Mouse (Mus musculus): ENCODE measurements around the gene Myzap. TPM values are rescaled to one million over a fixed set of nuclear protein-coding genes. Genes with fewer than 3 reads are reported as not detected.

Gene Myzap
- polyA plus RNA-seq (2015; fragmentation: Nextera tagmentation; extraction: Ambion mirVana), result 14.5 and 17.3 TPM in 2 replicates

DNA sequence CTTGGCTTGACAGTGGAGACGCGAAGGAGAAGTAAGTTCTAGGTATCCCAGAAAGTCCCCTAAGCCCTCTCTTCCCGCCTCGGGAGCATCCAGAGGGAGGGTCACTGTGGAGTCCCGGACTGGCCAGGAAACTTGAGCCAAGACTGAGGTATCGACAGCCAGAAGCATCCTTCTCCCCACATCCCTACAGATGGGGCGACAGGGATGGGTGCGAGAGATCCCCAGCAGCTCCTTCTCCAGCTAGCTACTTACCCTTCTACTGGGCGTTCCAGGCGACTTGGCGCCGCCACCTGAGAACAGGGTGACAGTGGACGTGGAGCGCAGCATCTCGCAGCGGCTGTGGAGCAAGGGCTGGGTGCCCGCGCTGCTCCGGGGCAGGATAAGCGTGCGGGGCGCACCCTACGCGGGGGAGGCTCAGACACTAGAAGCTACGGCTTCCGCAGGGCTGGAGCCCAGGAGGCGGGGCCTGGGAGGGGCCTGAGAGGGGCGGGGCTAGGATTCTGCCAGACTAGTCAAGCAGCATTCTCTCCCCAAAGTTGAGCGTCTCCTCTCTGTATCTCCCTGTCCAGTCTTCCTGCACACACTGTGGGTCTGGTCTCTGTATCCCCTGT, at the start of gene Myzap:
Gene Myzap (minus strand): TSS at position 423 of the 611 bp plus-strand sequence.
- Histone ChIP-seq H3K36me3 (no peaks in the 10 kb centered on the region), H3K9me3 (replicated peaks) (no peaks in the 10 kb centered on the region), H3K4me1 (peaks cover 41% of the 10 kb centered on the region), H3K27me3 (0 out of 2 replicates have a peak, but pooled peaks cover 6% of the 10 kb centered on the region), H3K27ac (peak within 1 kb of the TSS; percentile 51; the same call in 1 of the 2 replicates), H3K9ac (peak within 1 kb of the TSS; percentile 57), H3K4me2 (peak within 1 kb of the TSS; percentile 88), H3K4me3 (replicated peaks) (peak within 1 kb of the TSS; percentile 65)
- WGBS, result 2% methylated on average over 29 of the region's 29 CpGs
- peak; percentile 94 for ATAC-seq (replicated peaks; ENCODE audit: low FRiP score)

DNA sequence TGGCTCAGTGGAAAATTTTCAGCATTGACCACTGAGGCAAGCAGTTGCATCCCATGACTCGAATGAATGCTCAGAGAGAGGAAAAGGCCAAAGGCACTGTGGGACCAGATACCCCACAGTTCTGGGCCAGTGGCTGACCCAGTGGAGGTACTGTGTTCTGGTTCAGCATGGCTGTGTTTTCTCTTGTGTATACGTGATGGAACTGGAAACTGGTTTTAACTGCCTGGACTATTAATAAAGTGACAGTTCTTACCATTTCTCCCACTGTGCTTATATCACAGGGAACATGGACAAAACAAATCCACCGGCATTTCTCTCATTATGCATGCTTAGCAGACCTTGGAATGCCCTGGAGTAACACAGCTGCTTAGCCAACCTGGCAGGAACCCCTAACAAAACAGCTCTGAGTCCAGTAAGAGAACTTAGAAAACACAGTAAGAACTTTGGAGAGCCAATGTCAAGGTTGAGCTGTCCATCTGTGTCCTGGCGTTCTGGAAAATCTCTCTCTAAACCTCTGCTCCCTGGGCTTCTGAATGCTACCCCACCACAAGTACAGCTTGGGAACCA, 48.3 kb upstream of the Myzap start:
- Histone ChIP-seq H3K4me3 (replicated peaks) (no peak overlapping the region), H3K9me3 (replicated peaks) (no peaks in the 10 kb centered on the region; the same call in 1 of the 2 replicates), H3K36me3 (peaks cover 55% of the 10 kb centered on the region), H3K4me2 (no peak overlapping the region), H3K9ac (no peak overlapping the region), H3K27me3 (no peaks in the 10 kb centered on the region), H3K27ac (peak overlapping the region; percentile 64), H3K4me1 (peaks cover 27% of the 10 kb centered on the region)
- 71% methylated on average over 4 of the region's 4 CpGs for WGBS
- no peak for ATAC-seq (replicated peaks; ENCODE audit: low FRiP score)

DNA sequence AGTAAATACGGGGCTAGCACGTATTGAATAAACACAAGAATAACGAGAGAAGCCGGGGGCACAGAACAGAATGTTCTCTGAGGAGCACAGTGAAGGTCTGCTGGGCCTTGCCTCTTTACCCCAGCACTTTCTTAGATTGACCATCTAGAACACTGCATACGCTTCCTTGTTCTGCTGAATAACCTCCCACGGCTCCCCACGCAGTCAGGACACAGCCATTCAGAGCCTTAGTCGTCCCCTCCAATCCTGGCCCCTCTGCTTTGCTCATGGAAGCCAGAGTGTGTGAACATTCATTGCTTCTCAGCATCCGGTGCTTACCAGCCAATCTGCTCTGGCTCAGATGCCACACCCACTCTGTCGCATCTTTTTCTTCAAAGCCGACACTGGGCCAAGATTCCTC, 46.0 kb upstream of the Myzap start:
- Histone ChIP-seq H3K36me3 (peaks cover 48% of the 10 kb centered on the region), H3K4me1 (peaks cover 29% of the 10 kb centered on the region), H3K27me3 (no peaks in the 10 kb centered on the region), H3K9me3 (replicated peaks) (no peaks in the 10 kb centered on the region; the same call in 1 of the 2 replicates), H3K4me2 (no peak overlapping the region), H3K9ac (no peak overlapping the region), H3K27ac (no peak overlapping the region), H3K4me3 (replicated peaks) (no peak overlapping the region)
- ATAC-seq (replicated peaks; ENCODE audit: low FRiP score), result no peak
- 71% methylated on average over 11 of the region's 11 CpGs for WGBS

DNA sequence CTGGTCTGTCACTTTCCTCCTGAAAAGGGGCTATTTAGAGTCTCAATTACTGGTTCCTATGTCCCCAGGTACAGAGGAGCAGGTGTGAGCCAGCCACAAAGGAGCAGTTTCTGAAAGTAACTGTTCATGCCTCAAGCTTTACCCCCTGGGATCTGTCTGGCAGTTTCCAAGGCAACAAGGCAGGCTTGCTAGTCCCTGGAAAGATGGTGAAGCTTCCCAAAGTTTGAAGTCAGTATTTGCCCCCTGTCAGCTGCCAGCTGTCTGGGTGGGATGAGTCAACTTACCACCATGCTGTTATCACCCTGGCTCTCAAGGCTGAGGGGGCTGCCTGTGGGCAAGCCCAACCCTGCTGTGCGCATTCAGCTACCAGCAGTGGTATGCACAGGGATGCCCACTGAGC, 44.7 kb upstream of the Myzap start:
- 84% methylated on average over 1 of the region's 1 CpGs for WGBS
- Histone ChIP-seq H3K27ac (0 out of 2 replicates have a peak overlapping the region, but pooled peaks have one; percentile 72), H3K9me3 (replicated peaks) (no peaks in the 10 kb centered on the region), H3K4me1 (peaks cover 29% of the 10 kb centered on the region), H3K9ac (no peak overlapping the region), H3K4me2 (no peak overlapping the region), H3K36me3 (peaks cover 45% of the 10 kb centered on the region), H3K4me3 (replicated peaks) (no peak overlapping the region), H3K27me3 (no peaks in the 10 kb centered on the region)
- no peak for ATAC-seq (replicated peaks; ENCODE audit: low FRiP score)

DNA sequence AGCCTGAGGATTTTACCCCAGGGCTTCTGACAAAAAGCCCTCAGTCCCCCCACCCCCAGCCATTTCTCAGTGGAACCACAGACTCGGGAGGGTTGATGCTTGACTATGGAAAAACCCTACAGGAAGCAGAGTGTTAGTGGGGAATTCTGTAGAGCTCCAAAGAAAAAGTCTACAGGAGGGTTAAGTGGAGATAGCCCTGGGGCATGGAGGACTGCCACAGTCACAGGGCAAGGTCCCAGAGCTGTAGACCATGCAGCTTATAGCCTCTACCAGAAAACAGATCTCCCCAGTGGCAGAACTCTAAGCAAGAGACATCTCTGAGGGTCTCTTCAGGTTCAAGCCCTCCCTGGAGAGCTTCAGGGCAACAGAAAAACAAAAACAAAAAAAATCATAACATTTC, 43.5 kb upstream of the Myzap start:
- H3K4me3 ChIP-seq (replicated peaks), result no peak overlapping the region
- 44% methylated on average over 1 of the region's 1 CpGs for WGBS
- peak overlapping the region; percentile 72 for H3K27ac ChIP-seq
- H3K36me3 ChIP-seq, result peaks cover 47% of the 10 kb centered on the region
- peaks cover 24% of the 10 kb centered on the region for H3K4me1 ChIP-seq
- no peaks in the 10 kb centered on the region for H3K9me3 ChIP-seq (replicated peaks)
- no peak for ATAC-seq (replicated peaks; ENCODE audit: low FRiP score)
- H3K27me3 ChIP-seq, result no peaks in the 10 kb centered on the region
- H3K4me2 ChIP-seq, result no peak overlapping the region
- H3K9ac ChIP-seq, result no peak overlapping the region

DNA sequence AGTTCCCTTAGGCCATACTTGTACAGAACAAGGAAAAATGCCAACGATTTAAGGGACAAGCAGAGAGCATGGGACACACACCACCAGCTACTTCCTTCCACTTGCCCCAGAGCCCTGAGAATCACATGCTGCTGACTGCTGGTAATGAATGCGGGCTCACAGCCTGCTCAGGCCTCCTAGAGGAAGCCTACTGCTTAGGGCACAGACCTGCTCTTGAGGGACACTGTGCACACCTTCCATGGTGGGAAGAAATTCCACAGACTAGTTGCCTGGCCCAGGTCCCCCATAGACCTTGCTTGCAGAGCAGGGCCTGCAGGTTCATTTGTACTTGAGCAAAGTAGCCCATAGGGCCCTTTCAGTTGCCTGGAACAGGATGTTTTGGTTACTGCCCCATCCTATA, 42.8 kb upstream of the Myzap start:
- WGBS, result 83% methylated on average over 2 of the region's 2 CpGs
- Histone ChIP-seq H3K4me1 (peaks cover 23% of the 10 kb centered on the region), H3K27me3 (no peaks in the 10 kb centered on the region), H3K4me3 (replicated peaks) (no peak overlapping the region), H3K27ac (peak overlapping the region; percentile 72), H3K9ac (no peak overlapping the region), H3K36me3 (peaks cover 48% of the 10 kb centered on the region), H3K9me3 (replicated peaks) (no peaks in the 10 kb centered on the region), H3K4me2 (no peak overlapping the region)
- 0 out of 2 replicates have a peak, but pooled peaks have one; percentile 43 for ATAC-seq (replicated peaks; ENCODE audit: low FRiP score)

DNA sequence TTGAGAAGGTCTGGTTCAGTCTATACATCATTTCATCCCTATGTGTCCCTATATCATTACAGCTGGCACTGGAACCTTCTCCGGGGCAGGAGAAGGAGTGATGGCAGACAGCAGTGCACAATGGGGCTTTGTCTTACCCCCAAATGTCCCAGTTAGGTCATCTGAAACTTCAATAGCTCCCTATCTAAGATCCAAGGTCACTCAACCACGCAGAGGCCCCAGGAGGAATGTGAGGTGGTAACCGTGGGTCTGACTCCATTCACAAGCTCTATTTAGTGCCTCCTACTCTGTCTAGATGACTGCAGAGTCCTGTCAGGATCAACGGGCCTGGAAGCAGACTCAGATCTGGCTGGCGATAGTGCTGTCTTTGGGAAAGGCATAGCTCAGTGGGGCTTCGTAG, 36.8 kb upstream of the Myzap start:
- Histone ChIP-seq H3K4me2 (no peak overlapping the region), H3K9ac (no peak overlapping the region), H3K4me3 (replicated peaks) (no peak overlapping the region), H3K27ac (no peak overlapping the region), H3K36me3 (peaks cover 52% of the 10 kb centered on the region), H3K9me3 (replicated peaks) (no peaks in the 10 kb centered on the region), H3K4me1 (peaks cover 25% of the 10 kb centered on the region), H3K27me3 (no peaks in the 10 kb centered on the region)
- no peak for ATAC-seq (replicated peaks; ENCODE audit: low FRiP score)
- WGBS, result 61% methylated on average over 6 of the region's 6 CpGs

DNA sequence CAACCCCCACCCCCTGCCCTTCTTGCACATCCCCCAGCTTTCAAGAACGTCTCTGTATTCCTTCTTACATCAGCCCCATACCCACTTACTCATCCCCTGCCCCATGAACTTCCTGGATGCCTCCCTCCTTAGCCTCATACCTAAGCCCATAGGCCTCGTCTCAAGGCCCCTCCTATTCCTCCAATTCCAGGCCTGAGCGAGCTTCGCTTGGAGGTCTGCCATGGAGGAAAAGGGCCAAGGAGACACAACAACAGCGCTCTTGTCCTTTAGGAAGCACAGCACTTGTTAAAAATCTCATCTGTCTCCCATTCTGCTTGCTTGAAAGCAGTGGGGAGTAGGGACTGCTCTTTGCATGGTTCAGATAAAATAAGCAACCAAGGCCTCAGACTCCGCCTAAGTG, 36.1 kb upstream of the Myzap start:
- H3K4me2 ChIP-seq, result no peak overlapping the region
- H3K36me3 ChIP-seq, result peaks cover 50% of the 10 kb centered on the region
- no peaks in the 10 kb centered on the region for H3K9me3 ChIP-seq (replicated peaks)
- WGBS, result 79% methylated on average over 6 of the region's 6 CpGs
- H3K27me3 ChIP-seq, result no peaks in the 10 kb centered on the region
- no peak overlapping the region for H3K27ac ChIP-seq
- H3K4me3 ChIP-seq (replicated peaks), result no peak overlapping the region
- no peak overlapping the region for H3K9ac ChIP-seq
- no peak for ATAC-seq (replicated peaks; ENCODE audit: low FRiP score)
- H3K4me1 ChIP-seq, result peaks cover 30% of the 10 kb centered on the region

DNA sequence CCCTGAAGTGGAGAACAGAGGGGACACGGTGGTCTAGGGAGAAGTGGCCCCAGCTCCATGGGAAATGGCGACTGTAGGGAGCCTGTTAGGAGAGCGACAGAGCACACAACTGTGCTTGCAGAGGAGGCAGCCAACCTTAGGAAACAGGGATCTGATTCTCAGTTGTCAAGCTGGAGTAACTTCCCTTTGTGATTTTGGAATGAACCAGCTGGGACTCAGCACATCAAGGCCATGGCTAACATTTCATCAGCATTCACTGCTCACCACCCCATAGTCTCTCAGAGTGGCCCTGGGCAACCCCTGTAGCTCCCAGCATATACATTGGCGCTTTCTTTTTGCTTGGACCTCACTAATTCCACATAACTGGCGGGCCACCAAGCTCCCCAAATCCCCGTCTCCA, 33.8 kb upstream of the Myzap start:
- Histone ChIP-seq H3K4me2 (no peak overlapping the region), H3K27ac (peak overlapping the region; percentile 76), H3K9ac (no peak overlapping the region), H3K9me3 (replicated peaks) (no peaks in the 10 kb centered on the region), H3K27me3 (no peaks in the 10 kb centered on the region), H3K4me1 (peaks cover 40% of the 10 kb centered on the region), H3K4me3 (replicated peaks) (no peak overlapping the region), H3K36me3 (peaks cover 33% of the 10 kb centered on the region)
- 89% methylated on average over 6 of the region's 6 CpGs for WGBS
- ATAC-seq (replicated peaks; ENCODE audit: low FRiP score), result no peak

DNA sequence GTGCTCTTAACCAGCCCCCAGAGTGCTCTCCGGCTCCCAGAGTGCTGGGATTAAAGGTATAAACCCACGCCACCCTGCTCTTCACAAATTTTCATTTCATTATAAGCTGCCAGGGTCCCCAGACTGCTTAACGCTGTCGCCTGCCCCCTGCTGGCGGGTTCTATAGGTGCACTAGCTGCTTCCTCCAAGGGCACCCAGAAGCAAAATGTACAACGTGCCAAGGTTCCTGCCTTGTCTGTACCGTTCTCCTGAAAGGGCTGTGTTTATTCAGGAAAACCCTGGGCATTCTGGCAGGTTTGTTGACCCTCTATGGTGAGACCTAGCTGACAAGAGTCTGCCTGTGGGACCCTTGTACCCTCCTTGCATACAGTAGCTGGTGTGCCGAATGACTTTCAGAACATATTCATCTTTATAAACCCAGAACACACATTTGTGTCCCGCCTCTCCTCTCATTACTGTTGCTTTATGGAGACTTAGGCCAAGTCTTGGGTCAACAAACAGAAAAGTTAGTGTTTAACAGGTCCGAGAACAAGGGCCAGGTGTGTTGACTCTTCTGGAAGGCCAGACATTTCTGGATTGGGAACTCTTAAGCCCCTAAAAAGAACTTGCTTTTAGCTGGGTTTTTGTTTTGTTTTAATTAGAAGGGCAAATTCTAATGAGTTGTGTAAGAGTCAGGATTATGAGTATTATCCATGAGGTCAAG, 32.8 kb upstream of the Myzap start:
- no peaks in the 10 kb centered on the region for H3K27me3 ChIP-seq
- no peak overlapping the region for H3K9ac ChIP-seq
- H3K4me1 ChIP-seq, result peaks cover 40% of the 10 kb centered on the region
- H3K4me2 ChIP-seq, result no peak overlapping the region
- H3K4me3 ChIP-seq (replicated peaks), result no peak overlapping the region
- 44% methylated on average over 10 of the region's 10 CpGs for WGBS
- H3K36me3 ChIP-seq, result peaks cover 23% of the 10 kb centered on the region
- no peak for ATAC-seq (replicated peaks; ENCODE audit: low FRiP score)
- peak overlapping the region; percentile 76 for H3K27ac ChIP-seq
- no peaks in the 10 kb centered on the region for H3K9me3 ChIP-seq (replicated peaks)

DNA sequence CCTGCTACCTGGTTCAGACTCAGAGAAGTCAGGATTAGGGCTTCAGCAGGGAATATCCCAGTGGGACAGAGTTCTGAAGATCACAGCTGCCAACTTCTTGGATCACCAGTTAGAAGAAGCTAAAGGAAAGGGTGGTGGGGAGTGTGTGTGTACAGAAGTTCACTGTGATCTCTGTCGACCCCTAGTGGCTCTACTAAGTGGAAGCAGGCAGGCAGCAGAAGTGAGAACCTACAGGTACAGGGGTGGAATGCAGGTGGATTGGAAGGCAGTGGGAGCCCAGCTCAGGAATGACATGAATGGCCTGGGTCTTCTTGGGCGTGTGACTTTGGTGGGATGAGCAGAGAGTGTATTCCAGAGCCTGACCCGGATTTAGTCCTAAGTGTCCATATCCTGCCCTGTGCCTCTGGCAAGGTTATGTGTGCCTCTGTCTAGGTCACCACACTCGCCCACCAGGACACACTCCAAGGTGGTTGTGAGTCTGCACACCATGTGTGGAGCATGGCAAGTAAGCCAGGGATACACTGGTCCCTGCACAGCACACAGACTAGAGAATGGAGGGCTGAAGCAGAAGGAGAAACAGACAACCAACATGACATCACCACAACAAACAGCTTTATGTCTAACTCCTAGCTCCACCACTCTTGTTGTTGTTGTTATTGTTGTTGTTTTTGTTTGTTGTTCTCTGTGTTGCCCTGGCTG, 31.9 kb upstream of the Myzap start:
- Histone ChIP-seq H3K4me2 (no peak overlapping the region), H3K27ac (peak overlapping the region; percentile 76)

DNA sequence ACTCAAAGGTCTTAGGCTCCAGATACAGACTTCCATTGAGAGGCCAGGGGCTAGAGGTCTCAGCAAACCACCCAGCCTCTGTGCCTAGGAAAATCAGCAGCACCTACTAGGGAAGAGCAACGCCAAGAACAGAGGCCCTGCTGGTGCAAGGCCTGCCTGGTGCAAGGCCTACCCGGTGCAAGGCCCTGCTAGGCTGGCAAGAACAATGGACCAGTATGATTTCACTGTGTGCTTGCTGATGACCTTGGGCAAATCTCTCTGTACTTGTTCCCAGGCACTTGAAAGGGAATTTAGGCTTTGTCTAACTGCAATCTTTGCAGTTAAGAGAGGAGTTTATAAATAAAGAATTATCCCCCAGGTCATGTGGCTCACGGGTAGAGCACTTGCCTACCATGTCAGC, 30.4 kb upstream of the Myzap start:
- whole genome bisulfite sequencing, result 75% methylated on average over 3 of the region's 3 CpGs
- Histone ChIP-seq H3K9me3 (replicated peaks) (no peaks in the 10 kb centered on the region), H3K27ac (peak overlapping the region; percentile 51), H3K27me3 (no peaks in the 10 kb centered on the region), H3K36me3 (peaks cover 5% of the 10 kb centered on the region; the same call in 1 of the 2 replicates), H3K4me1 (peaks cover 34% of the 10 kb centered on the region), H3K9ac (no peak overlapping the region), H3K4me3 (replicated peaks) (no peak overlapping the region), H3K4me2 (no peak overlapping the region)
- no peak for ATAC-seq (replicated peaks; ENCODE audit: low FRiP score)

More for the DNA sequence above, 31.9 kb upstream of the Myzap start:
- ATAC-seq (replicated peaks; ENCODE audit: low FRiP score), result peak; percentile 46
- H3K9ac ChIP-seq, result no peak overlapping the region
- H3K9me3 ChIP-seq (replicated peaks), result no peaks in the 10 kb centered on the region
- WGBS, result 40% methylated on average over 4 of the region's 4 CpGs
- H3K4me3 ChIP-seq (replicated peaks), result no peak overlapping the region
- H3K36me3 ChIP-seq, result peaks cover 16% of the 10 kb centered on the region
- H3K4me1 ChIP-seq, result peaks cover 37% of the 10 kb centered on the region
- H3K27me3 ChIP-seq, result no peaks in the 10 kb centered on the region

Data from kidney, embryonic 15.5 days (tissue).